Mouse (Mus musculus) lung, postnatal 0 days (tissue): ENCODE data around the gene Gm17571.

Source experiments
- CTCF ChIP-seq: IDR thresholded peaks from 2 replicates; pipeline ENCODE4 v1.5.1; 2016; ENCODE audit warnings: antibody characterized with exemption, mild to moderate bottlenecking
- EP300 ChIP-seq: IDR thresholded peaks from 2 replicates; pipeline ENCODE4 v1.6.1; 2016; ENCODE audit warnings: antibody characterized with exemption, mild to moderate bottlenecking, control low read depth

- TF ChIP-seq CTCF (no peak), EP300 (no peak)
Observed at GRCm38 (mm10) chr9:13474951-13475350, 28.4 kb upstream of the Gm17571 start.
